Mouse (Mus musculus) neural tube, embryonic 11.5 days (tissue): ENCODE data around the gene Rhbdd1. TPM values are rescaled to one million over a fixed set of nuclear protein-coding genes. Genes with fewer than 3 reads are reported as not detected.

Source experiments
- ATAC-seq: fragments of 200-750 bp; cut with Nextera tagmentation; 2 replicates; pipeline ENCODE4 v1.8.0; 2017; ENCODE audit warnings: moderate number of reproducible peaks, mild to moderate bottlenecking, moderate TSS enrichment, moderate library complexity; ENCODE audit not compliant: insufficient read depth, low FRiP score, low TSS enrichment
- DNase-seq: peaks from one replicate; pipeline ENCODE4 v3.0.0-alpha.2; 2015; ENCODE audit warnings: low spot score
- H3K27ac ChIP-seq: fragments of 300-500 bp; sonication (generic); 2 replicates; pipeline ENCODE4 v1.5.1; 2014; ENCODE audit warnings: low read depth, mild to moderate bottlenecking, low read length
- H3K27me3 ChIP-seq: fragments of 300-500 bp; sonication (generic); 2 replicates; pipeline ENCODE4 v1.6.1; 2014; ENCODE audit warnings: mild to moderate bottlenecking, low read length, mixed read lengths; ENCODE audit not compliant: control insufficient read depth, insufficient read depth
- H3K36me3 ChIP-seq: fragments of 300-500 bp; sonication (generic); 2 replicates; pipeline ENCODE4 v1.6.1; 2014; ENCODE audit warnings: mild to moderate bottlenecking, low read length, moderate library complexity, mixed read lengths; ENCODE audit not compliant: control insufficient read depth, insufficient read depth
- H3K4me1 ChIP-seq: fragments of 300-500 bp; sonication (generic); 2 replicates; pipeline ENCODE4 v1.6.1; 2014; ENCODE audit warnings: low read length, mixed read lengths; ENCODE audit not compliant: control insufficient read depth, insufficient read depth
- H3K4me2 ChIP-seq: fragments of 300-500 bp; sonication (generic); 2 replicates; pipeline ENCODE4 v1.6.1; 2014; ENCODE audit warnings: low read depth, mild to moderate bottlenecking, moderate library complexity
- H3K4me3 ChIP-seq: fragments of 300-500 bp; sonication (generic); 2 replicates; pipeline ENCODE4 v1.5.1; 2014; ENCODE audit warnings: low read depth, low read length
- H3K9ac ChIP-seq: fragments of 300-500 bp; sonication (generic); 2 replicates; pipeline ENCODE4 v1.6.1; 2014; ENCODE audit warnings: mild to moderate bottlenecking, low read length
- H3K9me3 ChIP-seq: fragments of 300-500 bp; sonication (generic); 2 replicates; pipeline ENCODE4 v1.6.1; 2016; ENCODE audit warnings: low read length; ENCODE audit not compliant: control insufficient read depth
- WGBS: fragments of 180-500 bp; shearing (Covaris S2); extraction: QIAGEN DNeasy Blood & Tissue Kit; methylation state at CpG from one replicate; pipeline ENCODE4 v1.1.7; 2014; 5-methylcytosine and 5-hydroxymethylcytosine counted together
- polyA plus RNA-seq: library from polyadenylated mRNA; unstranded; fragments of >200 nt; fragmentation: Nextera tagmentation; extraction: Ambion mirVana; gene quantifications from 2 replicates; pipeline ENCODE4 v1.2.1, GENCODE M21; 2014

Gene Rhbdd1
- polyA plus RNA-seq: 7.9 and 10.3 TPM in 2 replicates

GRCm38 (mm10) chr1:82316111-82316745 lies at the start of gene Rhbdd1:
TSS of gene Rhbdd1 (plus strand) at chr1:82316452.
- no peaks in the 10 kb centered on the region for H3K9me3 ChIP-seq
- H3K9ac ChIP-seq: peak within 1 kb of the TSS; percentile 94
- WGBS: 5% methylated on average over 47 of the region's 47 CpGs

GRCm38 (mm10) chr1:82267547-82267946 lies 48.7 kb upstream of the Rhbdd1 start:
- H3K4me1 ChIP-seq: no peaks in the 10 kb centered on the region
- no peak overlapping the region for H3K27ac ChIP-seq
- no peak overlapping the region for H3K9ac ChIP-seq
- H3K27me3 ChIP-seq: no peaks in the 10 kb centered on the region
- ATAC-seq: no peak
- H3K4me3 ChIP-seq: no peak overlapping the region
- H3K4me2 ChIP-seq: no peak overlapping the region
- no peak for DNase-seq
- WGBS: 88% methylated on average over 4 of the region's 4 CpGs
- H3K9me3 ChIP-seq: no peaks in the 10 kb centered on the region
- H3K36me3 ChIP-seq: no peaks in the 10 kb centered on the region

More at GRCm38 (mm10) chr1:82316111-82316745, at the start of gene Rhbdd1:
- ATAC-seq (peak; percentile 93), DNase-seq (peak; percentile 98)
- H3K27me3 ChIP-seq: no peaks in the 10 kb centered on the region
- no peaks in the 10 kb centered on the region for H3K36me3 ChIP-seq
- peak within 1 kb of the TSS; percentile 88 for H3K4me3 ChIP-seq
- peak within 1 kb of the TSS; percentile 47 for H3K4me2 ChIP-seq
- H3K4me1 ChIP-seq: peaks cover 10% of the 10 kb centered on the region
- peak within 1 kb of the TSS; percentile 97 for H3K27ac ChIP-seq

- peaks cover 5% of the 10 kb centered on the region for H3K36me3 ChIP-seq
- no peak for DNase-seq
- H3K9ac ChIP-seq: no peak overlapping the region
- no peaks in the 10 kb centered on the region for H3K9me3 ChIP-seq
- no peak for ATAC-seq
- H3K4me3 ChIP-seq: no peak overlapping the region
- WGBS: 91% methylated on average over 5 of the region's 5 CpGs
- H3K27ac ChIP-seq: no peak overlapping the region
- no peaks in the 10 kb centered on the region for H3K4me1 ChIP-seq
- H3K27me3 ChIP-seq: no peaks in the 10 kb centered on the region
- no peak overlapping the region for H3K4me2 ChIP-seq
These were observed 44.0 kb upstream of the Rhbdd1 start for GRCm38 (mm10) chr1:82272231-82272630.

- ATAC-seq: no peak
- peaks cover 5% of the 10 kb centered on the region for H3K36me3 ChIP-seq
- no peak overlapping the region for H3K4me3 ChIP-seq
- H3K4me1 ChIP-seq: no peaks in the 10 kb centered on the region
- H3K27me3 ChIP-seq: no peaks in the 10 kb centered on the region
- H3K9ac ChIP-seq: no peak overlapping the region
- DNase-seq: no peak
- WGBS: 25% methylated on average over 6 of the region's 6 CpGs
- H3K27ac ChIP-seq: no peak overlapping the region
- H3K4me2 ChIP-seq: no peak overlapping the region
- H3K9me3 ChIP-seq: no peaks in the 10 kb centered on the region
These were observed 42.7 kb upstream of the Rhbdd1 start for GRCm38 (mm10) chr1:82273529-82273928.

- WGBS: 17% methylated on average over 1 of the region's 1 CpGs
- DNase-seq: no peak
- Histone ChIP-seq H3K4me2 (no peak overlapping the region), H3K36me3 (peaks cover 5% of the 10 kb centered on the region), H3K9me3 (no peaks in the 10 kb centered on the region), H3K4me3 (no peak overlapping the region), H3K9ac (no peak overlapping the region), H3K27ac (no peak overlapping the region), H3K4me1 (no peaks in the 10 kb centered on the region), H3K27me3 (no peaks in the 10 kb centered on the region)
- no peak for ATAC-seq
These were observed 41.9 kb upstream of the Rhbdd1 start for GRCm38 (mm10) chr1:82274361-82274760.

- no peak overlapping the region for H3K4me2 ChIP-seq
- H3K9me3 ChIP-seq: no peaks in the 10 kb centered on the region
- H3K36me3 ChIP-seq: peaks cover 5% of the 10 kb centered on the region
- peaks cover 8% of the 10 kb centered on the region for H3K4me1 ChIP-seq
- no peaks in the 10 kb centered on the region for H3K27me3 ChIP-seq
- no peak for DNase-seq
- H3K27ac ChIP-seq: no peak overlapping the region
- ATAC-seq: no peak
- H3K9ac ChIP-seq: no peak overlapping the region
- 79% methylated on average over 1 of the region's 1 CpGs for WGBS
- H3K4me3 ChIP-seq: no peak overlapping the region
These were observed 36.5 kb upstream of the Rhbdd1 start for GRCm38 (mm10) chr1:82279768-82280167.

GRCm38 (mm10) chr1:82281823-82282222 lies 34.4 kb upstream of the Rhbdd1 start:
- Histone ChIP-seq H3K4me1 (peaks cover 18% of the 10 kb centered on the region), H3K9me3 (no peaks in the 10 kb centered on the region), H3K27me3 (no peaks in the 10 kb centered on the region), H3K9ac (no peak overlapping the region), H3K27ac (no peak overlapping the region), H3K36me3 (peaks cover 2% of the 10 kb centered on the region), H3K4me3 (no peak overlapping the region), H3K4me2 (no peak overlapping the region)
- ATAC-seq (no peak), DNase-seq (no peak)
- 90% methylated on average over 6 of the region's 6 CpGs for WGBS

GRCm38 (mm10) chr1:82282992-82283611 lies 33.1 kb upstream of the Rhbdd1 start:
- peak overlapping the region; percentile 42 for H3K4me3 ChIP-seq
- H3K9me3 ChIP-seq: no peaks in the 10 kb centered on the region
- peak; percentile 95 for DNase-seq
- no peaks in the 10 kb centered on the region for H3K27me3 ChIP-seq
- 2% methylated on average over 35 of the region's 35 CpGs for WGBS
- H3K36me3 ChIP-seq: peaks cover 3% of the 10 kb centered on the region
- peak; percentile 97 for ATAC-seq
- peak overlapping the region; percentile 86 for H3K27ac ChIP-seq
- peaks cover 26% of the 10 kb centered on the region for H3K4me1 ChIP-seq
- H3K9ac ChIP-seq: peak overlapping the region; percentile 57
- peak overlapping the region; percentile 91 for H3K4me2 ChIP-seq

GRCm38 (mm10) chr1:82283901-82284301 lies 32.4 kb upstream of the Rhbdd1 start:
- H3K4me2 ChIP-seq: peak overlapping the region; percentile 91
- H3K4me1 ChIP-seq: peaks cover 26% of the 10 kb centered on the region
- H3K36me3 ChIP-seq: peaks cover 5% of the 10 kb centered on the region
- peak overlapping the region; percentile 86 for H3K27ac ChIP-seq
- ATAC-seq (no peak), DNase-seq (peak; percentile 36)
- peak overlapping the region; percentile 42 for H3K4me3 ChIP-seq
- peak overlapping the region; percentile 57 for H3K9ac ChIP-seq
- no peaks in the 10 kb centered on the region for H3K27me3 ChIP-seq
- H3K9me3 ChIP-seq: no peaks in the 10 kb centered on the region
- 15% methylated on average over 1 of the region's 1 CpGs for WGBS
